Mouse (Mus musculus) cerebellum, adult 2 months (tissue): ENCODE data around the gene Commd7. TPM values are rescaled to one million over a fixed set of nuclear protein-coding genes. Genes with fewer than 3 reads are reported as not detected.

Source experiments
- DNase-seq, 2 experiments: peaks; one replicate each; pipeline ENCODE4 v3.0.0; 2021
- H3K27ac ChIP-seq: fragments of 200-500 bp; 2 replicates; pipeline ENCODE4 v1.5.1; 2012; ENCODE audit warnings: low read length, control low read depth, inconsistent platforms; ENCODE audit not compliant: insufficient read depth
- H3K27me3 ChIP-seq: fragments of 200-500 bp; 2 replicates; pipeline ENCODE4 v1.6.1; 2012; ENCODE audit warnings: inconsistent platforms, mild to moderate bottlenecking, low read length, moderate library complexity; ENCODE audit not compliant: control insufficient read depth, insufficient read depth
- H3K4me1 ChIP-seq: fragments of 200-500 bp; 2 replicates; pipeline ENCODE4 v1.6.1; 2011; ENCODE audit warnings: low read length; ENCODE audit not compliant: control insufficient read depth, insufficient read depth
- H3K4me3 ChIP-seq: fragments of 200-500 bp; replicated peaks from 2 replicates; pipeline ENCODE3; 2011; ENCODE audit warnings: mild to moderate bottlenecking, low read depth, low read length, control low read depth; ENCODE audit not compliant: insufficient read depth
- CTCF ChIP-seq: fragments of 200-500 bp; IDR thresholded peaks from 2 replicates; pipeline ENCODE4 v1.5.1; 2011; ENCODE audit warnings: low read depth, mild to moderate bottlenecking, control low read depth, low read length, moderate library complexity, borderline replicate concordance; ENCODE audit not compliant: insufficient read depth
- POLR2A ChIP-seq: fragments of 200-500 bp; IDR thresholded peaks from 2 replicates; pipeline ENCODE4 v1.6.1; 2011; ENCODE audit warnings: low read length, control low read depth, borderline replicate concordance; ENCODE audit not compliant: insufficient read depth
- WGBS: fragments of 180-500 bp; shearing (Covaris S2); methylation state at CpG from one replicate; pipeline ENCODE4 v1.1.7; 2018; 5-methylcytosine and 5-hydroxymethylcytosine counted together
- polyA plus RNA-seq: library from polyadenylated mRNA; depleted of rRNA; stranded (reverse); fragments of >200 nt; gene quantifications from 2 replicates; pipeline ENCODE4 v1.2.3, GENCODE M21; 2012

The Commd7 gene
- polyA plus RNA-seq, 1 experiment: 32.5 TPM

- Histone ChIP-seq H3K4me1 (no peaks in the 10 kb centered on the region), H3K27ac (no peak overlapping the region), H3K4me3 (no peak overlapping the region), H3K27me3 (no peaks in the 10 kb centered on the region)
- 25% methylated on average over 3 of the region's 3 CpGs for WGBS
- TF ChIP-seq CTCF (no peak), POLR2A (no peak)
- DNase-seq: no peak
These were observed 9.9 kb upstream of the Commd7 start for GRCm38 (mm10) chr2:153642496-153642895.

GRCm38 (mm10) chr2:153638977-153639680 is 6.5 kb upstream of the Commd7 start:
- Histone ChIP-seq H3K4me3 (no peak overlapping the region), H3K27ac (no peak overlapping the region), H3K4me1 (no peaks in the 10 kb centered on the region), H3K27me3 (no peaks in the 10 kb centered on the region)
- TF ChIP-seq POLR2A: no peak
- TF ChIP-seq CTCF: no peak
- WGBS: 37% methylated on average over 15 of the region's 15 CpGs
- DNase-seq: no peak

GRCm38 (mm10) chr2:153633259-153633658 is 678 bp upstream of the Commd7 start:
- no peak for TF ChIP-seq POLR2A
- TF ChIP-seq CTCF: no peak
- WGBS: 98% methylated on average over 5 of the region's 5 CpGs
- no peaks in the 10 kb centered on the region for H3K27me3 ChIP-seq
- H3K27ac ChIP-seq: no peak overlapping the region
- no peak for DNase-seq
- no peak overlapping the region for H3K4me3 ChIP-seq
- no peaks in the 10 kb centered on the region for H3K4me1 ChIP-seq

- no peak for TF ChIP-seq POLR2A
- TF ChIP-seq CTCF: no peak
- 15% methylated on average over 2 of the region's 2 CpGs for WGBS
- H3K27ac ChIP-seq: peak overlapping the region; percentile 68; the same call in 1 of the 2 replicates
- no peak for DNase-seq
- no peaks in the 10 kb centered on the region for H3K27me3 ChIP-seq
- peak overlapping the region; percentile 84 for H3K4me3 ChIP-seq
- H3K4me1 ChIP-seq: no peaks in the 10 kb centered on the region
These were observed 268 bp upstream of the Commd7 start for GRCm38 (mm10) chr2:153632871-153633226.

DNA sequence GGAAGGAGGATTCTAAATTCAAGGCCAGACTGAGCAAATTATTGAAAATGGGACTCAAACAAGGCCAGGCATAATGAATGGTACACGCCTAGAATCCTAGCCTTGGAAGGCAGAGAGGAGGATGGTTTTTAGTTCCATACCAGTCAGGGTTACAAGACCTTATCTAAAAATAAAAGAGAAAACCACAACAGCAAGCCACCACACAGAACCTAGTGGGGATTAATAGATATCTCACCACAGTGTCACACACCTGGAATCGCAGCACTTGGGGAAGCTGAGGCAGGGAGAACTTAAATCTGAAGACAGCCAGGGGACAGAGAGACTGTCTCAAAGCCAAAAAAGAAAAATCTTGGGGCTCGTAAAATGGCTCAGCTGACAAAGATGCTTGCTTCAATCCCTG is 1.6 kb downstream of the Commd7 start:
- TF ChIP-seq POLR2A: no peak
- no peak for TF ChIP-seq CTCF
- Histone ChIP-seq H3K27me3 (no peaks in the 10 kb centered on the region), H3K27ac (no peak overlapping the region), H3K4me3 (no peak overlapping the region), H3K4me1 (no peaks in the 10 kb centered on the region)
- no peak for DNase-seq
- 90% methylated on average over 3 of the region's 3 CpGs for WGBS

DNA sequence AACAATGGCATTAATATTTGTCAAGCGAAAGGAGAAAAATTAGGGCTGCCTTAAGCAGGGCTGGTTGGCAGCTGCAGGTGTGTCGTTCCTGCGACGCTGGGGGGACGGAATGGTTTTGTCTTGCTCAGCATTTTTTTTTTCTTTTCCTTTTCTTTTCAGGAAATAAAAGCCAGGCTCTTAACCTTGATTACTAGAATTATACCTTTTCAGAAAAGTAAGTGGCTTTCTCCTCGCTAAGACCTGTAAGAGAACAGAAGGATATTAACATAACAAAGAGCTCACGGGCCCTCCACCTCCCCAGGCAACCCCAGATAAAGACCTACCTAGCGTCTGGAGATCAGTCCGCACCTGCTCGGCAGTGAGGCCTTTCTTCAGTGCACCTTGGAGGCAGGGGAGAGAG is 10.1 kb downstream of the Commd7 start:
- Histone ChIP-seq H3K4me1 (no peaks in the 10 kb centered on the region), H3K27ac (no peak overlapping the region), H3K27me3 (no peaks in the 10 kb centered on the region), H3K4me3 (no peak overlapping the region)
- 71% methylated on average over 10 of the region's 10 CpGs for WGBS
- no peak for DNase-seq
- TF ChIP-seq POLR2A: no peak
- TF ChIP-seq CTCF: no peak

DNA sequence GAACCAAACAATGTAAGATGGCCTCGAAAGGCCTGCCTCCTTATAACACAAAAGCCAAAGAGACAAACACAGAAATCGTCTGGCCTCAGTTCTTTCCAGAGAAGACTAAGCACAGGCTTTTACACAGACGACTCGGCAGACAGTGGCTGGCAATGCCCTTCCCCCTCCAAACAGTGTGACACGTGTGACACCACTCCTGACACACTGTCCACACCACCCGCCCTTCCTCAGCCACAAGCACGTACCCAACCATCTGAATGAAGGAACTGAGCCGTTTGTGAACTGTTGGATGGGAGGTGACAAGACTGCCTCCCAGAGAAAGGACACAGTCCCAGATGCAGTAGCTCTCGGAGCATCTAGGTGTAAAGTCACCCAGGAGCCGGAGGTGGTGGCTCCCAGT is 13.7 kb downstream of the Commd7 start:
- DNase-seq: no peak
- no peaks in the 10 kb centered on the region for H3K4me1 ChIP-seq
- TF ChIP-seq CTCF (no peak), POLR2A (no peak)
- no peak overlapping the region for H3K27ac ChIP-seq
- 83% methylated on average over 10 of the region's 10 CpGs for WGBS
- no peak overlapping the region for H3K4me3 ChIP-seq
- H3K27me3 ChIP-seq: no peaks in the 10 kb centered on the region

DNA sequence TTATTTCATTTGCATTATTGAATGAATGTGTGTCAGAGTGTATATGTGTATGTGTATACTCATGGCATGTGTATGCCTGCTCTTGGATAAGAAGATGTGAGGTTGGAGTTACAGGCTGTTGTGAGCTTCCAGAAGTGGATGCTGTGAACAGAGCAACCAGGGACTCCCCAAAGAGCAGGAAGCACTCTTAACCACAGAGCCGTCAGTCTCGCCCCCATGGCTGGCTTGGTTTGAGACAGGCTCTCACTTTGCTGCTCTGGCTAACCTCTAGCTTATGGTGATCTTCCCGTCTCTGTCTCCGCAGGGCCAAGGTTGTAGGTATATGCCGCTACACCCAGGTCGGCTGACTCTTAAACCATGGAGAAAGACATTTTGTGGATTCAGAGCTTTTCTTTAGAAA is 14.1 kb downstream of the Commd7 start:
- 89% methylated on average over 6 of the region's 6 CpGs for WGBS
- Histone ChIP-seq H3K4me1 (no peaks in the 10 kb centered on the region), H3K27me3 (no peaks in the 10 kb centered on the region), H3K4me3 (no peak overlapping the region), H3K27ac (no peak overlapping the region)
- DNase-seq: no peak
- TF ChIP-seq POLR2A (no peak), CTCF (no peak)
